Mouse (Mus musculus) thymus, postnatal 25 days (tissue): ENCODE measurements around the gene Gm7324.
"Not testable (repeated sequence)": the region's sequence is repeated elsewhere in the genome, so short reads cannot be mapped to it uniquely, and the experiment has no call there.

Source experiments
- DNase-seq: peaks from one replicate; pipeline ENCODE4 v3.0.0; 2022

Gm7324 gene

DNA sequence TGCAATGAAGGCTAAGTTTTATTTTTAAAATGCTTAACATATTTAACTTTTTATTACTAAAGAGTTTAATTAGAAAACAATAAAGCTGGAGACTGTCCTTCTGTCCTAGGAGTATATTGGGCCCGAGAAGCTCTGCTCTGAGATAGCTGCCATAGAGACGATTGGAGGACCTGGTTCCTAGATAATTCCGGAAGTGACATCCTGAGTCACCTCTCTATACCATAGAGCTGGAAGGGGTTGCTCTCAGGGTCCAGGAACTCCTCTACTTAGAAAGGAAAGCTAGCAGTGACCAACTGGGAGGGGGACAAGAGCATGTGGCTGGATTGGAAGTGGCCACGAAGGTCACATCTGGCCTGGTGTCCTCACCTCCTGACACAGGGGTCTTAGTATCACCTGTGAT lies at the start of gene Gm7324:
TSS of gene Gm7324 (plus strand) at position 208 of the 400 bp plus-strand sequence.
- DNase-seq: not testable (repeated sequence)

DNA sequence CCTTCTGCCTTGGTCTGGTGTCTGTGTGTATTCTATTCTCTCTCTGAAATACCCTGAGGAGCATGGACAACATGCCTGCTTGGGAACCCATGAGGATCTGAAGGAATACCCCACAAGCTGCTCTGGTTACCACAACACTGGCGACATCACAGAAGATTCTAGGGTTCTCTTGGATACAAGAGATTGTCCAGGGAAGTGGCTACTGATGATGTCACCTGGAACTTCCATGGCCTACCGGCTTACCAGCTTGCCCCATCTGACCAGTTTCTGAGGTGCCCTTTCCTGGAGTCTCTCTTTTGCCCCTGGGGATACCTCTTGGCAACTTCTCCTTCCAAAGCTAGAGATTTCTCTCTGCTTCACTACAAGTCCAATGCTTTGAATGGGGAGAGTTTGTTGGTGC lies 20.5 kb upstream of the Gm7324 start, which contains the start of gene Gm8165:
TSS of gene Gm8165 (minus strand) at position 101 of the 400 bp plus-strand sequence.
- DNase-seq: not testable (repeated sequence)

GRCm38 (mm10) chr14:43727385-43727784 lies 29.8 kb downstream of the Gm7324 start, which contains the start of gene Gm16506:
TSS of gene Gm16506 (minus strand) at chr14:43727485.
- DNase-seq: not testable (repeated sequence)

GRCm38 (mm10) chr14:43747566-43747965 lies 49.9 kb downstream of the Gm7324 start, which contains the start of gene Gm6526:
TSS of gene Gm6526 (plus strand) at chr14:43747866.
- DNase-seq: not testable (repeated sequence)
